Mouse (Mus musculus): Measurements from ENCODE around the gene Fgf5.

DNA sequence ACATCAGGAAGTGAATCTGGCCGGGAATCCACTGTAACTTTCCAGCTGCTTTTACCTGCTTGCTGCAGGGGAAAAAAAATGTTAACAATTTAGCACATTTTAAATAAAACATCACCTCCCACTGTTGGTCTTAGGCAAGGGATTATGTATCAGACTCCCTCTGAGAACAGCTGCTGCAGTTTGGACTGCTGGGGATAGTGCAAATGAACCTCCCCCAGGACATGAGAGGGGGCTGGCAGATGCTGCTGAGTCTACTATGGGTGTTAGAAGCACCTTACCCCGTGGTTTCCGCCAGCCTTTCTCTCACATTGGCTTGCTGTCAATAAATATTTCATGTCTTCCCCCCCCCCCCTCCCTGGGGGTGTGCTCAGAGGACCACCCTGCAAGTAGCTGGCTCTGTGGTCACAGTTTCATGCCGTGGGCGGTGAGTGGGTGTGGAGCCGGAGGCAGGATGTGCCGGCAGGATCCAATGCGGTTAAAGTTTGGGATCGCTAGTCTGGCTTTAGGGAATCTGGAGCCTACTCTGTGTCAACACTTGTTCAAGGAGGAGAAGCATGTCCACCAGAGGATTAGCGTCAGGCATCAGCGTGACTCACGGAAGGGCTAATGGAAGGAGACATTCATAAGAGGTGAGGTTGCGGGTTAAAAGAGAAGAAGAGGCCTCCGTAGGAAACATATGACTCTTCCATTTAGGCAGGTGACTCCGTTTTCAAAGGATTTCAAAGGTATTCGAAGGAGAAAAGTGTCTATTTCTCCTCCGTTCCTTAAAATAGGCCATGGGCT lies 29.9 kb downstream of the Fgf5 start:
- TF ChIP-seq TCF12 (IDR thresholded peaks at IDR 0.05; ENCODE audit: low read depth, low read length) (no peak), JUN (IDR thresholded peaks at IDR 0.05; ENCODE audit: insufficient read depth, low read depth, low read length) (no peak), NELFE (IDR thresholded peaks at IDR 0.05; ENCODE audit: low read depth, low read length) (no peak), POLR2A (IDR thresholded peaks at IDR 0.05; ENCODE audit: low read depth, low read length) (no peak), ELF1 (IDR thresholded peaks at IDR 0.05; ENCODE audit: low read depth, low read length) (no peak), EP300 (IDR thresholded peaks at IDR 0.05; ENCODE audit: low read length) (no peak)
